Mouse (Mus musculus): ENCODE data around the gene Olfr836.
"Not testable (repeated sequence)": the region's sequence is repeated elsewhere in the genome, so short reads cannot be mapped to it uniquely, and the experiment has no call there.

The Olfr836 gene

DNA sequence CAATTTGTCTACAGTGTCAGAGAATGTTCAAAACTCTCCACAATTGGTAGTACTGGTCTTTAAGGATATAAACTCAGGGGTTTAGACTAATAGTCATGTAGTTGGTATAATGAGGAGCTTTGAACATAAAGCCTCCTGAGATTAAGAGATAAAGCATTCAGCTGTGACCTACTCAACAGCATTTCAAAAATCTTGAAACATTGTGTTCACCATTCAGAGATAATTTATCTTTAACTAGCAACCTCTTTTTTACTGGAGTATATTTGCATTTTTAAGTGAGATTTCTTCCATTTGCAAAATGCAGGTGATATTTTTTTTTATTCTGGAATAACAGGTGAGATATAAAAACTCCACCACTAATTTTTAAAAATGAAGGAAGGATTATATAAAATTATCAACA, at the start of gene Olfr836:
TSS of gene Olfr836 (plus strand) at position 301 of the 400 bp plus-strand sequence.
- no peak for DNase-seq (ENCODE audit: low spot score)

DNA sequence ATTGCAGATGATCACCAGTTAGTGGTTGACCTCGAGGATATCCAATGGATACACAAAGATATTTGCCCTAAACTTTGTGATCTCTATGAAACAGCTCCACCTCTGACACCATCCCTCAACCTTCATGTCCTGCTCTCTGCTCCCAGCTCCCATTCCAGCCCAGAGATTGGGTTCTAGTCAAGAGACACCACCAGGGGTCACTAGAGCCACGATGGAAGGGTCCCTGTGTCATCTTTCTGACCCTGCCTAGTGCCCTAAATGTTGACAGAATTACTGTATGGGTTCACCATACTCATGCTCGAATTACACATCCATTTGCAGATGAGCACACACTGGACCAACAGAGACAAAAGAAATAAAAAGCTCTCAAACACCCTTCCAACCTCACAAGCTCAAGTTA, 35.2 kb upstream of the Olfr836 start:
- DNase-seq (ENCODE audit: low spot score): no peak

GRCm38 (mm10) chr9:19092889-19093753, 27.1 kb upstream of the Olfr836 start:
- not testable (repeated sequence) for DNase-seq (ENCODE audit: low spot score)

DNA sequence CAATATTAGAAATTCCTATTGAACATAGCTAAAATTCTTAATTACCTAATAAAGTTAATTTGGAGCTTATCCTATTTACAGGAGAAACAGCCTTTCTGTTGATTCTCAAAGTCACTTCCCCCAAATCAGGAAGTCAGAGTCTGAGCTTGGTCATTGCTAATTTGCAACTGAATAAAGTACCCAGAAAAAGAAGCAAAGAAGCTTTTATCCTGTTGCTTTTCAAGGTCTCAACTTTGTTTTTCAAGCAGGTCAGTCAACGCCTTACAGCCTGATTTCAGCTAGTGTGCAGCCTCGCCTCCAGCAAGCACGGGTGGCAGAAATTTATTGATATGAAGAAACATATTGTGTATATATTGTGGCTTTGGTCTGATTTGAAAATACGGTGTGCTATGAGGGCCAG, 22.9 kb upstream of the Olfr836 start:
- no peak for DNase-seq (ENCODE audit: low spot score)

- no peak for DNase-seq (ENCODE audit: low spot score)
Measured at GRCm38 (mm10) chr9:19136017-19136416, 15.8 kb downstream of the Olfr836 start, which contains the start of gene Olfr837. TSS of gene Olfr837 (plus strand) at chr9:19136317.

All from layer of hippocampus, adult 11-12 months (tissue).